Mouse (Mus musculus): ENCODE data around the gene Rplp1.

Rplp1 gene

GRCm38 (mm10) chr9:61873325-61873724 lies 41.0 kb downstream of the Rplp1 start:
- DNase-seq = peak; percentile 8

GRCm38 (mm10) chr9:61872246-61872941 lies 41.9 kb downstream of the Rplp1 start:
- no peak for DNase-seq

GRCm38 (mm10) chr9:61871839-61872238 lies 42.5 kb downstream of the Rplp1 start:
- no peak for DNase-seq

GRCm38 (mm10) chr9:61867659-61868058 lies 46.7 kb downstream of the Rplp1 start:
- no peak for DNase-seq

Data from thymus, postnatal 14 days (tissue).